In genomic region chr11:95383331-95383986, GRCm38 (mm10) we compare ENCODE assay signal across 9 mouse cellular contexts. TPM values are rescaled to one million over a fixed set of nuclear protein-coding genes. Genes with fewer than 3 reads are reported as not detected.
A peak's percentile ranks its signal among the peaks of the same experiment; 100 is the strongest.
DNase-seq lines count a peak whose midpoint lies in the region; ATAC-seq lines count a peak whose summit lies in the region.
"Had no signal": no experiment of that assay in that cellular context is flagged by ENCODE, and none has a peak within 500 bp of the region (broad histone marks: within the 10 kb centered on the region; RNA-seq: fewer than 3 reads in every experiment).

No protein-coding gene starts in this region.

- DNase-seq in cerebellum, adult 11 months = peak; percentile 19
- DNase-seq in cerebellum, postnatal 4 days (ENCODE audit: low spot score in 2 of 2) = no peak
- peak; percentile 31 to 63 for DNase-seq in kidney, postnatal 36 days
- no peak for DNase-seq in layer of hippocampus, adult 8-10 months (ENCODE audit: low spot score in 2 of 2)
- no peak for DNase-seq in adrenal gland, postnatal 14 days
- DNase-seq: thymus, postnatal 25 days had no signal

- no peak overlapping the region for H3K9ac ChIP-seq in kidney, embryonic 14.5 days (ENCODE audit: low read depth, low read length)
- no peak overlapping the region for H3K9ac ChIP-seq in heart, embryonic 11.5 days (ENCODE audit: low read depth, low read length)
- H3K9ac ChIP-seq in liver, embryonic 16.5 days (ENCODE audit: low read depth, low read length) = no peak overlapping the region

- no peak for ATAC-seq in kidney, embryonic 14.5 days (ENCODE audit: low FRiP score, low TSS enrichment)
- ATAC-seq in heart, embryonic 11.5 days (replicated peaks; ENCODE audit: insufficient number of reproducible peaks, low FRiP score, low TSS enrichment) = no peak
- no peak for ATAC-seq in liver, embryonic 16.5 days (ENCODE audit: low read depth)

- H3K36me3 ChIP-seq in kidney, embryonic 14.5 days (ENCODE audit: control insufficient read depth, insufficient read depth, low read length) = peaks cover 35% of the 10 kb centered on the region
- H3K36me3 ChIP-seq in heart, embryonic 11.5 days (ENCODE audit: control insufficient read depth, insufficient read depth, low read length) = peaks cover 16% of the 10 kb centered on the region
- H3K36me3 ChIP-seq in liver, embryonic 16.5 days (ENCODE audit: control insufficient read depth, insufficient read depth) = peaks cover 48% of the 10 kb centered on the region

- H3K4me2 ChIP-seq in kidney, embryonic 14.5 days (replicated peaks; ENCODE audit: low read depth, low read length) = no peak overlapping the region
- no peak overlapping the region for H3K4me2 ChIP-seq in heart, embryonic 11.5 days
- peak overlapping the region; percentile 83 for H3K4me2 ChIP-seq in liver, embryonic 16.5 days (ENCODE audit: low read depth, low read length)

- H3K27me3 ChIP-seq in kidney, embryonic 14.5 days (ENCODE audit: control insufficient read depth, insufficient read depth, low read length) = no peaks in the 10 kb centered on the region
- H3K27me3 ChIP-seq in heart, embryonic 11.5 days (ENCODE audit: control insufficient read depth, insufficient read depth, low read length) = no peaks in the 10 kb centered on the region
- H3K27me3 ChIP-seq in liver, embryonic 16.5 days (ENCODE audit: control insufficient read depth, insufficient read depth, low read depth, low read length) = no peaks in the 10 kb centered on the region

- no peak overlapping the region for H3K4me3 ChIP-seq in kidney, embryonic 14.5 days (ENCODE audit: low read length)
- no peak overlapping the region for H3K4me3 ChIP-seq in heart, embryonic 11.5 days (ENCODE audit: low read depth, low read length)
- no peak overlapping the region for H3K4me3 ChIP-seq in liver, embryonic 16.5 days (ENCODE audit: low read depth, low read length)

- peaks cover 5% of the 10 kb centered on the region; the same call in 1 of the 2 replicates for H3K4me1 ChIP-seq in kidney, embryonic 14.5 days (ENCODE audit: control insufficient read depth, insufficient read depth, low read length)
- peaks cover 7% of the 10 kb centered on the region for H3K4me1 ChIP-seq in heart, embryonic 11.5 days (ENCODE audit: control insufficient read depth, insufficient read depth, low read length)
- H3K4me1 ChIP-seq in liver, embryonic 16.5 days (ENCODE audit: control insufficient read depth, low read depth, low read length) = peaks cover 17% of the 10 kb centered on the region

- no peak overlapping the region for H3K27ac ChIP-seq in kidney, embryonic 14.5 days (ENCODE audit: low read depth, low read length)
- H3K27ac ChIP-seq in heart, embryonic 11.5 days (ENCODE audit: low read depth, low read length) = peak overlapping the region; percentile 54; the same call in 1 of the 2 replicates
- peak overlapping the region; percentile 78 for H3K27ac ChIP-seq in liver, embryonic 16.5 days (ENCODE audit: low read length)

- WGBS in kidney, embryonic 14.5 days = 90% methylated on average over 5 of the region's 5 CpGs
- WGBS in heart, embryonic 11.5 days (ENCODE audit: insufficient replicate concordance) = 87% methylated on average over 5 of the region's 5 CpGs
- 74% methylated on average over 5 of the region's 5 CpGs for WGBS in liver, embryonic 16.5 days (ENCODE audit: insufficient replicate concordance)

- H3K9me3 ChIP-seq in kidney, embryonic 14.5 days (ENCODE audit: control insufficient read depth, low read length) = no peaks in the 10 kb centered on the region
- H3K9me3 ChIP-seq in heart, embryonic 11.5 days (replicated peaks; ENCODE audit: control insufficient read depth, low read length) = no peaks in the 10 kb centered on the region
- H3K9me3 ChIP-seq in liver, embryonic 16.5 days (replicated peaks; ENCODE audit: control insufficient read depth, low read length) = no peaks in the 10 kb centered on the region

RNA-seq across cellular contexts. Expression of gene Slc35b1, which starts 1.0 kb away (rescaled TPM):
- polyA plus RNA-seq in kidney, embryonic 14.5 days (2014; fragmentation: Nextera tagmentation; extraction: Ambion mirVana) = 94.4 and 111 TPM in 2 replicates
- 92.4 and 95.9 TPM in 2 replicates for polyA plus RNA-seq in heart, embryonic 11.5 days (2014; fragmentation: Nextera tagmentation; extraction: Ambion mirVana)
- polyA plus RNA-seq in liver, embryonic 16.5 days (2015; fragmentation: Nextera tagmentation; extraction: Ambion mirVana) = 37.7 and 40.5 TPM in 2 replicates
- 10 to 100 TPM; 59.4 to 78.3 (median 73.1) TPM for total RNA-seq in layer of hippocampus, adult 8-10 months (2022)
- total RNA-seq in adrenal gland, postnatal 14 days (2021) = 51.0 and 62.2 TPM in 2 replicates

RNA-seq across cellular contexts. Expression of gene Spop, which starts 30.4 kb away (rescaled TPM):
- 71.4 and 112 TPM in 2 replicates for polyA plus RNA-seq in kidney, embryonic 14.5 days (2014; fragmentation: Nextera tagmentation; extraction: Ambion mirVana)
- polyA plus RNA-seq in heart, embryonic 11.5 days (2014; fragmentation: Nextera tagmentation; extraction: Ambion mirVana) = 81.2 and 82.3 TPM in 2 replicates
- 72.5 and 76.0 TPM in 2 replicates for polyA plus RNA-seq in liver, embryonic 16.5 days (2015; fragmentation: Nextera tagmentation; extraction: Ambion mirVana)
- total RNA-seq in layer of hippocampus, adult 8-10 months (2022) = 100 to 1,000 TPM; 157 to 180 (median 166) TPM
- 110 and 123 TPM in 2 replicates for total RNA-seq in adrenal gland, postnatal 14 days (2021)

RNA-seq across cellular contexts. Expression of gene Fam117a, which starts 46.6 kb away (rescaled TPM):
- polyA plus RNA-seq in kidney, embryonic 14.5 days (2014; fragmentation: Nextera tagmentation; extraction: Ambion mirVana) = 11.9 and 13.0 TPM in 2 replicates
- polyA plus RNA-seq in heart, embryonic 11.5 days (2014; fragmentation: Nextera tagmentation; extraction: Ambion mirVana) = 14.3 and 19.4 TPM in 2 replicates
- 73.5 and 81.3 TPM in 2 replicates for polyA plus RNA-seq in liver, embryonic 16.5 days (2015; fragmentation: Nextera tagmentation; extraction: Ambion mirVana)
- total RNA-seq in layer of hippocampus, adult 8-10 months (2022) = 10 to 100 TPM in 1 of 4 experiments, 1 to 10 TPM in 3; 6.0 to 13.3 (median 7.4) TPM
- total RNA-seq in adrenal gland, postnatal 14 days (2021) = 20.2 and 21.4 TPM in 2 replicates

Comparison
In these comparisons a context has a peak if more than half of its experiments do, and no peak if none do; other contexts are left out.
1. DNase-seq: peak in cerebellum, adult 11 months (single experiment) and kidney, postnatal 36 days (2 of 2); none in cerebellum, postnatal 4 days (0 of 2), layer of hippocampus, adult 8-10 months (0 of 2) and adrenal gland, postnatal 14 days (single experiment).